Mouse (Mus musculus) C2C12 (cell line): Measurements from ENCODE around the gene Slc39a13.

Experiments
- CTCF ChIP-seq: IDR thresholded peaks from one replicate; pipeline ENCODE4 v1.5.1; 2011; ENCODE audit not compliant: control insufficient read depth, insufficient read depth, insufficient read length
- MAX ChIP-seq: IDR thresholded peaks from one replicate; pipeline ENCODE4 v1.6.1; 2011; ENCODE audit warnings: mild to moderate bottlenecking, control low read depth
- USF1 ChIP-seq: IDR thresholded peaks from one replicate; pipeline ENCODE4 v1.6.1; 2011; ENCODE audit warnings: low read depth, mild to moderate bottlenecking, control low read depth, moderate library complexity

DNA sequence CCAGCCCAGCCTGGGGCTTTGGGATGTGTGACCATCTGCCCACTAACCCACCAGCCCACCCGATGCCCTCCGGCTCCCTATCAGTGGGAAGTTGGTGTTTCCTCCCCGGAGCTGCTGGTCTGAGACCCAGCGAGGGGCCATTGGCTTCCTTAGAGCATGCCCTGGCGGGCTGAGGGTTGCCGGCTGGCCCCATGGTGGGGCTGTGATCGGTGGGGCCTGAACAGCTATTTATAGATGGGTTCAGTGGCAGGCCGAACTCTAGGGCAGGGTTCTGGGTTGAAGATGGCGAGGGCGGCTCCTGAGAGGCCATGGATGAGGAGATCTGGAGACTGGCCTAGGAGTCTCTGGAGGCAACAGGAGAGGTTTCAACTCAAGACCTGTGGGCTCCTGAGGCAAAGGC is 26.8 kb upstream of the Slc39a13 start:
- no peak for TF ChIP-seq USF1
- no peak for TF ChIP-seq CTCF
- TF ChIP-seq MAX: no peak
